Mouse (Mus musculus): ENCODE measurements around the gene Serpinb11. TPM values are rescaled to one million over a fixed set of nuclear protein-coding genes. Genes with fewer than 3 reads are reported as not detected.

The Serpinb11 gene
- not detected for total RNA-seq (2021)

GRCm38 (mm10) chr1:107360898-107361297 lies at the start of gene Serpinb11:
Gene Serpinb11 (plus strand): TSS chr1:107361198.
- DNase-seq (ENCODE audit: extremely low spot score in 1 of 2, low spot score in 1 of 2): no peak

- no peak for DNase-seq (ENCODE audit: extremely low spot score in 1 of 2, low spot score in 1 of 2)
Measured at GRCm38 (mm10) chr1:107345979-107346378, 15.0 kb upstream of the Serpinb11 start.

- DNase-seq (ENCODE audit: extremely low spot score in 1 of 2, low spot score in 1 of 2): no peak
Measured at GRCm38 (mm10) chr1:107346788-107347187, 14.2 kb upstream of the Serpinb11 start.

GRCm38 (mm10) chr1:107350392-107350791 lies 10.6 kb upstream of the Serpinb11 start:
- no peak for DNase-seq (ENCODE audit: extremely low spot score in 1 of 2, low spot score in 1 of 2)

- DNase-seq (ENCODE audit: extremely low spot score in 1 of 2, low spot score in 1 of 2): no peak
Measured at GRCm38 (mm10) chr1:107351115-107351514, 9.9 kb upstream of the Serpinb11 start.

GRCm38 (mm10) chr1:107353046-107353445 lies 8.0 kb upstream of the Serpinb11 start:
- no peak for DNase-seq (ENCODE audit: extremely low spot score in 1 of 2, low spot score in 1 of 2)

GRCm38 (mm10) chr1:107365973-107366372 lies 5.0 kb downstream of the Serpinb11 start:
- DNase-seq (ENCODE audit: extremely low spot score in 1 of 2, low spot score in 1 of 2): no peak

GRCm38 (mm10) chr1:107368944-107369343 lies 7.9 kb downstream of the Serpinb11 start:
- DNase-seq (ENCODE audit: extremely low spot score in 1 of 2, low spot score in 1 of 2): no peak

- no peak for DNase-seq (ENCODE audit: extremely low spot score in 1 of 2, low spot score in 1 of 2)
Measured at GRCm38 (mm10) chr1:107376952-107377351, 16.0 kb downstream of the Serpinb11 start.

GRCm38 (mm10) chr1:107378368-107378767 lies 17.4 kb downstream of the Serpinb11 start:
- DNase-seq (ENCODE audit: extremely low spot score in 1 of 2, low spot score in 1 of 2): no peak

GRCm38 (mm10) chr1:107381491-107381890 lies 20.5 kb downstream of the Serpinb11 start:
- no peak for DNase-seq (ENCODE audit: extremely low spot score in 1 of 2, low spot score in 1 of 2)

- no peak for DNase-seq (ENCODE audit: extremely low spot score in 1 of 2, low spot score in 1 of 2)
Measured at GRCm38 (mm10) chr1:107382404-107382803, 21.4 kb downstream of the Serpinb11 start.

- DNase-seq (ENCODE audit: extremely low spot score in 1 of 2, low spot score in 1 of 2): no peak
Measured at GRCm38 (mm10) chr1:107384532-107384931, 23.5 kb downstream of the Serpinb11 start.

- no peak for DNase-seq (ENCODE audit: extremely low spot score in 1 of 2, low spot score in 1 of 2)
Measured at GRCm38 (mm10) chr1:107389753-107390152, 28.8 kb downstream of the Serpinb11 start.

- DNase-seq (ENCODE audit: extremely low spot score in 1 of 2, low spot score in 1 of 2): no peak
Measured at GRCm38 (mm10) chr1:107397481-107397880, 36.5 kb downstream of the Serpinb11 start.

GRCm38 (mm10) chr1:107399355-107399754 lies 38.4 kb downstream of the Serpinb11 start, which contains the start of gene Serpinb7:
Gene Serpinb7 (plus strand): TSS chr1:107399655.
- DNase-seq (ENCODE audit: extremely low spot score in 1 of 2, low spot score in 1 of 2): no peak

GRCm38 (mm10) chr1:107402082-107402481 lies 41.1 kb downstream of the Serpinb11 start:
- DNase-seq (ENCODE audit: extremely low spot score in 1 of 2, low spot score in 1 of 2): no peak

GRCm38 (mm10) chr1:107414650-107415049 lies 53.7 kb downstream of the Serpinb11 start:
- DNase-seq (ENCODE audit: extremely low spot score in 1 of 2, low spot score in 1 of 2): no peak

GRCm38 (mm10) chr1:107422487-107422886 lies 61.5 kb downstream of the Serpinb11 start:
- no peak for DNase-seq (ENCODE audit: extremely low spot score in 1 of 2, low spot score in 1 of 2)

Data from layer of hippocampus, postnatal 25 days (tissue).